Mouse (Mus musculus): Measurements from ENCODE around the gene Rnf150. TPM values are rescaled to one million over a fixed set of nuclear protein-coding genes. Genes with fewer than 3 reads are reported as not detected.

Gene Rnf150
- polyA plus RNA-seq, 1 experiment from 2014 or later, result 1.7 TPM

- WGBS, result 85% methylated on average over 2 of the region's 2 CpGs
- Histone ChIP-seq H3K27ac (ENCODE audit: low read depth, low read length) (no peak overlapping the region), H3K4me2 (ENCODE audit: low read depth) (no peak overlapping the region), H3K36me3 (ENCODE audit: control insufficient read depth, insufficient read depth, low read length) (no peaks in the 10 kb centered on the region), H3K9me3 (ENCODE audit: control insufficient read depth, low read length) (no peaks in the 10 kb centered on the region), H3K27me3 (ENCODE audit: control insufficient read depth, insufficient read depth, low read length) (no peaks in the 10 kb centered on the region), H3K4me3 (ENCODE audit: low read depth, low read length) (no peak overlapping the region), H3K4me1 (ENCODE audit: control insufficient read depth, insufficient read depth, low read length) (no peaks in the 10 kb centered on the region), H3K9ac (ENCODE audit: low read length) (no peak overlapping the region)
- no peak for ATAC-seq (ENCODE audit: insufficient read depth, low FRiP score, low TSS enrichment)
- DNase-seq (ENCODE audit: low spot score), result no peak
Observed at GRCm38 (mm10) chr8:82998778-82999177, 135.6 kb downstream of the Rnf150 start.

GRCm38 (mm10) chr8:83003187-83003586, 140.0 kb downstream of the Rnf150 start:
- H3K4me2 ChIP-seq (ENCODE audit: low read depth), result no peak overlapping the region
- no peaks in the 10 kb centered on the region for H3K4me1 ChIP-seq (ENCODE audit: control insufficient read depth, insufficient read depth, low read length)
- WGBS, result 95% methylated on average over 7 of the region's 7 CpGs
- H3K9me3 ChIP-seq (ENCODE audit: control insufficient read depth, low read length), result no peaks in the 10 kb centered on the region
- H3K36me3 ChIP-seq (ENCODE audit: control insufficient read depth, insufficient read depth, low read length), result no peaks in the 10 kb centered on the region
- H3K9ac ChIP-seq (ENCODE audit: low read length), result no peak overlapping the region
- DNase-seq (ENCODE audit: low spot score), result no peak
- no peaks in the 10 kb centered on the region for H3K27me3 ChIP-seq (ENCODE audit: control insufficient read depth, insufficient read depth, low read length)
- no peak overlapping the region for H3K4me3 ChIP-seq (ENCODE audit: low read depth, low read length)
- no peak overlapping the region for H3K27ac ChIP-seq (ENCODE audit: low read depth, low read length)
- ATAC-seq (ENCODE audit: insufficient read depth, low FRiP score, low TSS enrichment), result no peak

- Histone ChIP-seq H3K27ac (ENCODE audit: low read depth, low read length) (no peak overlapping the region), H3K36me3 (ENCODE audit: control insufficient read depth, insufficient read depth, low read length) (no peaks in the 10 kb centered on the region)
Observed at GRCm38 (mm10) chr8:83009481-83009880, 146.3 kb downstream of the Rnf150 start.

GRCm38 (mm10) chr8:83011286-83011685, 148.1 kb downstream of the Rnf150 start:
- H3K4me1 ChIP-seq (ENCODE audit: control insufficient read depth, insufficient read depth, low read length), result no peaks in the 10 kb centered on the region
- ATAC-seq (ENCODE audit: insufficient read depth, low FRiP score, low TSS enrichment) (no peak), DNase-seq (ENCODE audit: low spot score) (no peak)
- H3K27ac ChIP-seq (ENCODE audit: low read depth, low read length), result no peak overlapping the region
- H3K9me3 ChIP-seq (ENCODE audit: control insufficient read depth, low read length), result no peaks in the 10 kb centered on the region
- no peak overlapping the region for H3K4me2 ChIP-seq (ENCODE audit: low read depth)
- H3K9ac ChIP-seq (ENCODE audit: low read length), result no peak overlapping the region
- H3K36me3 ChIP-seq (ENCODE audit: control insufficient read depth, insufficient read depth, low read length), result no peaks in the 10 kb centered on the region
- H3K27me3 ChIP-seq (ENCODE audit: control insufficient read depth, insufficient read depth, low read length), result no peaks in the 10 kb centered on the region
- H3K4me3 ChIP-seq (ENCODE audit: low read depth, low read length), result no peak overlapping the region
- 44% methylated on average over 2 of the region's 2 CpGs for WGBS

More at GRCm38 (mm10) chr8:83009481-83009880, 146.3 kb downstream of the Rnf150 start:
- H3K9ac ChIP-seq (ENCODE audit: low read length), result no peak overlapping the region
- H3K9me3 ChIP-seq (ENCODE audit: control insufficient read depth, low read length), result no peaks in the 10 kb centered on the region
- no peak overlapping the region for H3K4me3 ChIP-seq (ENCODE audit: low read depth, low read length)
- DNase-seq (ENCODE audit: low spot score) (no peak), ATAC-seq (ENCODE audit: insufficient read depth, low FRiP score, low TSS enrichment) (no peak)
- no peaks in the 10 kb centered on the region for H3K27me3 ChIP-seq (ENCODE audit: control insufficient read depth, insufficient read depth, low read length)
- H3K4me2 ChIP-seq (ENCODE audit: low read depth), result no peak overlapping the region
- WGBS, result 89% methylated on average over 5 of the region's 5 CpGs
- H3K4me1 ChIP-seq (ENCODE audit: control insufficient read depth, insufficient read depth, low read length), result no peaks in the 10 kb centered on the region

GRCm38 (mm10) chr8:83011758-83012157, 148.6 kb downstream of the Rnf150 start:
- no peak for DNase-seq (ENCODE audit: low spot score)
- no peak for ATAC-seq (ENCODE audit: insufficient read depth, low FRiP score, low TSS enrichment)
- Histone ChIP-seq H3K4me3 (ENCODE audit: low read depth, low read length) (no peak overlapping the region), H3K36me3 (ENCODE audit: control insufficient read depth, insufficient read depth, low read length) (no peaks in the 10 kb centered on the region), H3K9me3 (ENCODE audit: control insufficient read depth, low read length) (no peaks in the 10 kb centered on the region), H3K4me2 (ENCODE audit: low read depth) (no peak overlapping the region), H3K27ac (ENCODE audit: low read depth, low read length) (no peak overlapping the region), H3K4me1 (ENCODE audit: control insufficient read depth, insufficient read depth, low read length) (no peaks in the 10 kb centered on the region), H3K9ac (ENCODE audit: low read length) (no peak overlapping the region), H3K27me3 (ENCODE audit: control insufficient read depth, insufficient read depth, low read length) (no peaks in the 10 kb centered on the region)
- WGBS, result 52% methylated on average over 5 of the region's 5 CpGs

GRCm38 (mm10) chr8:83028211-83028610, 165.1 kb downstream of the Rnf150 start:
- no peak overlapping the region for H3K4me2 ChIP-seq (ENCODE audit: low read depth)
- no peaks in the 10 kb centered on the region for H3K4me1 ChIP-seq (ENCODE audit: control insufficient read depth, insufficient read depth, low read length)
- H3K27me3 ChIP-seq (ENCODE audit: control insufficient read depth, insufficient read depth, low read length), result no peaks in the 10 kb centered on the region
- H3K4me3 ChIP-seq (ENCODE audit: low read depth, low read length), result no peak overlapping the region
- H3K36me3 ChIP-seq (ENCODE audit: control insufficient read depth, insufficient read depth, low read length), result no peaks in the 10 kb centered on the region
- no peaks in the 10 kb centered on the region for H3K9me3 ChIP-seq (ENCODE audit: control insufficient read depth, low read length)
- DNase-seq (ENCODE audit: low spot score) (no peak), ATAC-seq (ENCODE audit: insufficient read depth, low FRiP score, low TSS enrichment) (no peak)
- no peak overlapping the region for H3K27ac ChIP-seq (ENCODE audit: low read depth, low read length)
- WGBS, result 81% methylated on average over 2 of the region's 2 CpGs
- no peak overlapping the region for H3K9ac ChIP-seq (ENCODE audit: low read length)

- no peaks in the 10 kb centered on the region for H3K4me1 ChIP-seq (ENCODE audit: control insufficient read depth, insufficient read depth, low read length)
- H3K4me2 ChIP-seq (ENCODE audit: low read depth), result no peak overlapping the region
- no peaks in the 10 kb centered on the region for H3K36me3 ChIP-seq (ENCODE audit: control insufficient read depth, insufficient read depth, low read length)
- no peak overlapping the region for H3K9ac ChIP-seq (ENCODE audit: low read length)
- 59% methylated on average over 7 of the region's 7 CpGs for WGBS
- no peaks in the 10 kb centered on the region for H3K9me3 ChIP-seq (ENCODE audit: control insufficient read depth, low read length)
- no peak overlapping the region for H3K27ac ChIP-seq (ENCODE audit: low read depth, low read length)
- ATAC-seq (ENCODE audit: insufficient read depth, low FRiP score, low TSS enrichment), result no peak
- H3K27me3 ChIP-seq (ENCODE audit: control insufficient read depth, insufficient read depth, low read length), result no peaks in the 10 kb centered on the region
- no peak overlapping the region for H3K4me3 ChIP-seq (ENCODE audit: low read depth, low read length)
- DNase-seq (ENCODE audit: low spot score), result no peak
Observed at GRCm38 (mm10) chr8:83032800-83033199, 169.6 kb downstream of the Rnf150 start.

GRCm38 (mm10) chr8:83035141-83035540, 172.0 kb downstream of the Rnf150 start:
- no peak overlapping the region for H3K9ac ChIP-seq (ENCODE audit: low read length)
- no peaks in the 10 kb centered on the region for H3K36me3 ChIP-seq (ENCODE audit: control insufficient read depth, insufficient read depth, low read length)
- H3K4me1 ChIP-seq (ENCODE audit: control insufficient read depth, insufficient read depth, low read length), result no peaks in the 10 kb centered on the region
- H3K27me3 ChIP-seq (ENCODE audit: control insufficient read depth, insufficient read depth, low read length), result no peaks in the 10 kb centered on the region
- H3K9me3 ChIP-seq (ENCODE audit: control insufficient read depth, low read length), result no peaks in the 10 kb centered on the region
- H3K27ac ChIP-seq (ENCODE audit: low read depth, low read length), result no peak overlapping the region
- no peak overlapping the region for H3K4me2 ChIP-seq (ENCODE audit: low read depth)
- H3K4me3 ChIP-seq (ENCODE audit: low read depth, low read length), result no peak overlapping the region
- DNase-seq (ENCODE audit: low spot score) (no peak), ATAC-seq (ENCODE audit: insufficient read depth, low FRiP score, low TSS enrichment) (no peak)
- over 99% methylated on average over 5 of the region's 5 CpGs for WGBS

- no peaks in the 10 kb centered on the region for H3K4me1 ChIP-seq (ENCODE audit: control insufficient read depth, insufficient read depth, low read length)
- no peaks in the 10 kb centered on the region for H3K27me3 ChIP-seq (ENCODE audit: control insufficient read depth, insufficient read depth, low read length)
- DNase-seq (ENCODE audit: low spot score) (no peak), ATAC-seq (ENCODE audit: insufficient read depth, low FRiP score, low TSS enrichment) (no peak)
- 65% methylated on average over 3 of the region's 3 CpGs for WGBS
- H3K4me2 ChIP-seq (ENCODE audit: low read depth), result no peak overlapping the region
- no peaks in the 10 kb centered on the region for H3K9me3 ChIP-seq (ENCODE audit: control insufficient read depth, low read length)
- H3K4me3 ChIP-seq (ENCODE audit: low read depth, low read length), result no peak overlapping the region
- no peaks in the 10 kb centered on the region for H3K36me3 ChIP-seq (ENCODE audit: control insufficient read depth, insufficient read depth, low read length)
- H3K9ac ChIP-seq (ENCODE audit: low read length), result no peak overlapping the region
- no peak overlapping the region for H3K27ac ChIP-seq (ENCODE audit: low read depth, low read length)
Observed at GRCm38 (mm10) chr8:83036521-83037166, 173.5 kb downstream of the Rnf150 start.
